Mouse (Mus musculus) MEL (cell line): Measurements from ENCODE around the gene Far2.

ENCODE experiments used
- CTCF ChIP-seq, 3 experiments: IDR thresholded peaks in 2 of 3; conservative IDR thresholded peaks in 1 of 3; 2 replicates each; pipeline ENCODE4 v1.5.1; 2011 to 2012; ENCODE audit warnings: low read length in 3 of 3, low read depth in 2 of 3, mild to moderate bottlenecking in 2 of 3, improper control_type of control experiment in 1 of 3, inconsistent platforms in 1 of 3, mixed read lengths in 1 of 3, moderate library complexity in 1 of 3; ENCODE audit not compliant: control insufficient read depth in 1 of 3, insufficient read depth in 1 of 3, poor library complexity in 1 of 3, severe bottlenecking in 1 of 3
- ZKSCAN1 ChIP-seq: IDR thresholded peaks from 2 replicates; pipeline ENCODE4 v1.6.1; 2012; ENCODE audit warnings: low read depth, mild to moderate bottlenecking, inconsistent platforms, low read length, improper control_type of control experiment, moderate library complexity

DNA sequence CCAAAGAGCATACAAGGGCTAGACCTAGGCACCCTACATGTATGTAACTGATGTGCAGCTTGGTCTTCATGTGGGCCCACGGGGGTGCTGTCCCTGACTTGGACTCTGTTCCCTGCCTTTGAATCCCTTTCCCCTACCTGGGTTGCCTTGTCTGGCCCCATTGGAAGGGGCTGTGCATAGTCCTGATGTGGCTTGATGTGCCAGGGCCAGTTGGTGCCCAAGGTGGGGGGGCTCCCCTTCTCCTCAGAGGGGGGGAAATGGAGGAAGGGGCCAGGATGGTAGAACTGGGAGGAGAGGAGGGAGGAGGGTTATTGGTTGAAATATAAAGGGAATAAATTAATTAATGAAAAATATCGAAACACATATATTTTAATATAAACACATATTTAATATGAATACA, 46.6 kb upstream of the Far2 start:
- TF ChIP-seq ZKSCAN1 (no peak), CTCF (IDR thresholded peaks at IDR 0.05 in 2 of 3, conservative IDR thresholded peaks at IDR 0.05 in 1 of 3; ENCODE audit: control insufficient read depth in 1 of 3, insufficient read depth in 1 of 3, low read depth in 2 of 3, low read length in 3 of 3, poor library complexity in 1 of 3, severe bottlenecking in 1 of 3) (no peak)
